Mouse (Mus musculus) CD4-positive, CD25-positive, alpha-beta regulatory T cell, adult 4 months (primary cell): ENCODE measurements around the gene Slc25a39. TPM values are rescaled to one million over a fixed set of nuclear protein-coding genes. Genes with fewer than 3 reads are reported as not detected.
A peak's percentile ranks its signal among the peaks of the same experiment; 100 is the strongest.

Source experiments
- ATAC-seq: one replicate; pipeline ENCODE4 v1.8.0; 2017
- polyA plus RNA-seq, 2 experiments: library from polyadenylated mRNA; unstranded; fragments of 100-300 nt; shearing (Covaris generic); gene quantifications; one replicate each; pipeline ENCODE4 v1.2.1; 2017

The Slc25a39 gene
- 10 to 100 TPM; 44.0 to 44.2 TPM for polyA plus RNA-seq

GRCm38 (mm10) chr11:102407834-102408215 is at the start of gene Slc25a39:
Gene Slc25a39, minus strand, starts transcription at chr11:102407946.
- no peak for ATAC-seq

GRCm38 (mm10) chr11:102455740-102456396 is 48.1 kb upstream of the Slc25a39 start:
- no peak for ATAC-seq

- ATAC-seq = no peak
Measured at GRCm38 (mm10) chr11:102453131-102453530, 45.4 kb upstream of the Slc25a39 start.

GRCm38 (mm10) chr11:102449043-102450008 is 41.6 kb upstream of the Slc25a39 start:
- ATAC-seq = no peak

GRCm38 (mm10) chr11:102448327-102448726 is 40.6 kb upstream of the Slc25a39 start:
- no peak for ATAC-seq

- ATAC-seq = peak; percentile 75
Measured at GRCm38 (mm10) chr11:102447497-102447896, 39.8 kb upstream of the Slc25a39 start, which contains the start of gene Fam171a2. Gene Fam171a2, minus strand, starts transcription at chr11:102447682.

GRCm38 (mm10) chr11:102446581-102447461 is 39.1 kb upstream of the Slc25a39 start:
- no peak for ATAC-seq

GRCm38 (mm10) chr11:102445891-102446361 is 38.2 kb upstream of the Slc25a39 start:
- no peak for ATAC-seq

- no peak for ATAC-seq
Measured at GRCm38 (mm10) chr11:102445264-102445890, 37.6 kb upstream of the Slc25a39 start.

GRCm38 (mm10) chr11:102444781-102445180 is 37.0 kb upstream of the Slc25a39 start:
- ATAC-seq = no peak

GRCm38 (mm10) chr11:102444321-102444720 is 36.6 kb upstream of the Slc25a39 start:
- ATAC-seq = no peak

GRCm38 (mm10) chr11:102443740-102444139 is 36.0 kb upstream of the Slc25a39 start:
- ATAC-seq = no peak

- no peak for ATAC-seq
Measured at GRCm38 (mm10) chr11:102442089-102442488, 34.3 kb upstream of the Slc25a39 start.

- no peak for ATAC-seq
Measured at GRCm38 (mm10) chr11:102441434-102441833, 33.7 kb upstream of the Slc25a39 start.

GRCm38 (mm10) chr11:102440255-102440654 is 32.5 kb upstream of the Slc25a39 start:
- no peak for ATAC-seq

- ATAC-seq = no peak
Measured at GRCm38 (mm10) chr11:102439093-102440082, 31.6 kb upstream of the Slc25a39 start.

- ATAC-seq = no peak
Measured at GRCm38 (mm10) chr11:102438212-102439092, 30.7 kb upstream of the Slc25a39 start.

- ATAC-seq = no peak
Measured at GRCm38 (mm10) chr11:102437120-102438061, 29.6 kb upstream of the Slc25a39 start.
